Mouse (Mus musculus): Measurements from ENCODE around the gene Olfr137. TPM values are rescaled to one million over a fixed set of nuclear protein-coding genes. Genes with fewer than 3 reads are reported as not detected.

Olfr137 gene
- not detected in 2 replicates for polyA plus RNA-seq (2011; ENCODE audit: insufficient read length, low read depth, missing spikeins)

GRCm38 (mm10) chr17:38307470-38307869 lies at the start of gene Olfr137:
TSS of gene Olfr137 (minus strand) at chr17:38307570.
- no peak within 1 kb of the TSS for H3K27ac ChIP-seq (ENCODE audit: insufficient read depth, low read length)
- no peaks in the 10 kb centered on the region for H3K4me1 ChIP-seq (ENCODE audit: control insufficient read depth, insufficient read depth, low read length)
- no peak for TF ChIP-seq CTCF (IDR thresholded peaks at IDR 0.05; ENCODE audit: borderline replicate concordance, insufficient read depth, low read length)
- TF ChIP-seq POLR2A (IDR thresholded peaks at IDR 0.05; ENCODE audit: low read depth, low read length), result no peak
- no peak within 1 kb of the TSS for H3K4me3 ChIP-seq (ENCODE audit: insufficient read depth, low read length)

GRCm38 (mm10) chr17:38329531-38329930 lies 22.2 kb upstream of the Olfr137 start, which contains the start of gene Olfr136:
TSS of gene Olfr136 (plus strand) at chr17:38329831.
- no peak for TF ChIP-seq POLR2A (IDR thresholded peaks at IDR 0.05; ENCODE audit: low read depth, low read length)
- no peak for TF ChIP-seq CTCF (IDR thresholded peaks at IDR 0.05; ENCODE audit: borderline replicate concordance, insufficient read depth, low read length)
- Histone ChIP-seq H3K4me1 (ENCODE audit: control insufficient read depth, insufficient read depth, low read length) (no peaks in the 10 kb centered on the region), H3K27ac (ENCODE audit: insufficient read depth, low read length) (no peak within 1 kb of the TSS), H3K4me3 (ENCODE audit: insufficient read depth, low read length) (no peak within 1 kb of the TSS)

- no peak for TF ChIP-seq POLR2A (IDR thresholded peaks at IDR 0.05; ENCODE audit: low read depth, low read length)
- no peak for TF ChIP-seq CTCF (IDR thresholded peaks at IDR 0.05; ENCODE audit: borderline replicate concordance, insufficient read depth, low read length)
- no peak within 1 kb of the TSS for H3K4me3 ChIP-seq (ENCODE audit: insufficient read depth, low read length)
- no peaks in the 10 kb centered on the region for H3K4me1 ChIP-seq (ENCODE audit: control insufficient read depth, insufficient read depth, low read length)
- H3K27ac ChIP-seq (ENCODE audit: insufficient read depth, low read length), result no peak within 1 kb of the TSS
Observed at GRCm38 (mm10) chr17:38260735-38261134, 46.6 kb downstream of the Olfr137 start, which contains the start of gene Olfr138. TSS of gene Olfr138 (plus strand) at chr17:38261035.

Other genes starting within 250 kb of the Olfr137 start
- 0.16 TPM in 1 of 2 replicates, not detected in the other for gene Olfr129, start 247.5 kb downstream of the Olfr137 start, polyA plus RNA-seq (2011; ENCODE audit: insufficient read length, low read depth, missing spikeins)
- not detected in 2 replicates for gene Olfr130, start 243.6 kb downstream of the Olfr137 start, polyA plus RNA-seq (2011; ENCODE audit: insufficient read length, low read depth, missing spikeins)
- gene Olfr131, start 218.9 kb downstream of the Olfr137 start, polyA plus RNA-seq (2011; ENCODE audit: insufficient read length, low read depth, missing spikeins), result not detected in 2 replicates
- gene Olfr132, start 173.0 kb downstream of the Olfr137 start, polyA plus RNA-seq (2011; ENCODE audit: insufficient read length, low read depth, missing spikeins), result not detected in 2 replicates
- gene Olfr133, start 162.3 kb downstream of the Olfr137 start, polyA plus RNA-seq (2011; ENCODE audit: insufficient read length, low read depth, missing spikeins), result not detected in 2 replicates
- not detected in 2 replicates for gene Olfr134, start 136.2 kb downstream of the Olfr137 start, polyA plus RNA-seq (2011; ENCODE audit: insufficient read length, low read depth, missing spikeins)
- gene Olfr135, start 103.2 kb downstream of the Olfr137 start, polyA plus RNA-seq (2011; ENCODE audit: insufficient read length, low read depth, missing spikeins), result not detected in 2 replicates
- gene Olfr138, start 46.5 kb downstream of the Olfr137 start, polyA plus RNA-seq (2011; ENCODE audit: insufficient read length, low read depth, missing spikeins), result not detected in 2 replicates
- gene Olfr136, start 22.3 kb upstream of the Olfr137 start, polyA plus RNA-seq (2011; ENCODE audit: insufficient read length, low read depth, missing spikeins), result not detected in 2 replicates
- not detected in 2 replicates for gene Esp36, start 112.6 kb upstream of the Olfr137 start, polyA plus RNA-seq (2011; ENCODE audit: insufficient read length, low read depth, missing spikeins)
- gene Esp34, start 246.6 kb upstream of the Olfr137 start, polyA plus RNA-seq (2011; ENCODE audit: insufficient read length, low read depth, missing spikeins), result not detected in 2 replicates

Measured in embryonic fibroblast, embryonic 13.5 days (primary cell).